Mouse (Mus musculus): ENCODE data around the gene Atp6v1d. TPM values are rescaled to one million over a fixed set of nuclear protein-coding genes. Genes with fewer than 3 reads are reported as not detected.

Gene Atp6v1d
- 120 TPM for total RNA-seq (2023)

DNA sequence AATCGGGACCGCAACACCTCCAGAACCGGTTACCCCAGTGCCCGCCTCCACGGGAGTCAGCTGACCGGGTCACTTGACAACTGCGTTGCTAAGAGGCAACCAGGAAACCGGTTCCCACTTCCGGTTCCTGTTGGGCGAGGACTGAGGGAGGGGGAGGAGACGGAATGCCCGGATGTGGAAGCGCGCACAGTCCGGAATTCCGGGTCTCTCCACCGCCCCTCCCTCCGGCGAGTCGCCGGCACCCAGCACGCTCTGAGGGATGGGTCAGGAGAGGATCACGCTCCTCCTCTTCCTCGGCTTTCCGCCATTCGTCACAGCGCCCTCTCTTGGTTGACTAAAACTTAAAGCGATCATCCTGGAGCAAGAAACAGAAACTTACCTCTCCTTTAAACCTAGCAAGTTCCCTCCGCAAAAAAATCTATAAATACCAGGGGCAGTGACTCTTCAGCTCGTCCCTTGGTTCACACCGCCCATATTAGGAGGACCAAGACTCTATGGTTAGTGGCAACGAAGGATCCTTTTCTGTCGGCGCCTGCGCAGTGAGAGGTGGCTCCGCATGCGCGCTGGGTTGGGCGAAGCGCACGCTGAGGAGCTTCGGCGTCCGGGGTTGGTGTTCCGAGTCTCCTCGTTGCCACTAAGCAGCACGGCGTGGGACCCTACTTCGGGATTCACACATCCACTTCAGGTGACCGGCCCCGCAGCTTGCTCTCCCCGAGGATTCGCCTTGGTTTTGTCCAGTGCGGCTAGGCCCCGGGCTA, at the start of gene Atp6v1d, which contains the start of gene Eif2s1:
TSS of gene Atp6v1d (minus strand) at position 143 of the 758 bp plus-strand sequence.
TSS of gene Eif2s1 (plus strand) at position 324 of the 758 bp plus-strand sequence.

DNA sequence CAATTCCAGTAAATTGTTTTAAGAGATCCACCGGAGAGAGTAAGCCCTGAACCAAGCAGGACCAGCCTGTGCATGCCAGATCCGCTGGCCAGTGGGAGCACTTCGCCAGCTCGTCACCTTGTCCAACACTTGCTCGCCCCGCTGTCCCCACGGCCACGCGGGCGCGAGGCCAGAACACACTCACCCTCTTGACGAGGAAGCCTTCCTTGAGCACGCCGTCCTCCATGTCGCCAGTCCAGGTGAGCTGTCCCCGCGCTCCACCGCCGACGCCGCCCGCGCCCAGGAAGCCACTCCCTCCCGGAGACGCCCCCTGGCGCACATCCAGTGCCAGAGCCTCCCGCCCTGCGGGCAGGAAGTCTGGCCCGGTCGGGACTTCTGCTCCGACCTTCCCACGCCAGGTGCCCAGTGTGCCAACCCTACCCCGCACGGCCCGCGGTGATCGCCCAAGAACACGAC, 45.3 kb upstream of the Atp6v1d start, which contains the start of gene Plek2:
TSS of gene Plek2 (minus strand) at position 258 of the 456 bp plus-strand sequence.

Other genes with a start within 250 kb of the Atp6v1d start
- gene Fam71d, start 170.1 kb downstream of the Atp6v1d start, total RNA-seq (2023), result 0.47 TPM
- gene Mpp5, start 112.7 kb downstream of the Atp6v1d start, total RNA-seq (2023), result 15.6 TPM
- gene Eif2s1, start 181 bp upstream of the Atp6v1d start, total RNA-seq (2023), result 55.5 TPM
- not detected for gene Plek2, start 45.3 kb upstream of the Atp6v1d start, total RNA-seq (2023)
- 47.3 TPM for gene Tmem229b, start 146.0 kb upstream of the Atp6v1d start, total RNA-seq (2023)
- gene Plekhh1, start 167.5 kb upstream of the Atp6v1d start, total RNA-seq (2023), result 0.80 TPM
- 6.8 TPM for gene Pigh, start 228.0 kb upstream of the Atp6v1d start, total RNA-seq (2023)